Mouse (Mus musculus) R1 (cell line): ENCODE data around the gene Fam102a.

Source experiments
- DNase-seq: peaks from one replicate; pipeline ENCODE4 v3.0.0-alpha.2; 2018; ENCODE audit warnings: low read depth, low spot score

Gene Fam102a

GRCm38 (mm10) chr2:32546951-32547350 lies 11.8 kb downstream of the Fam102a start:
- no peak for DNase-seq

- no peak for DNase-seq
These were observed 12.2 kb downstream of the Fam102a start for GRCm38 (mm10) chr2:32547380-32547779.

DNA sequence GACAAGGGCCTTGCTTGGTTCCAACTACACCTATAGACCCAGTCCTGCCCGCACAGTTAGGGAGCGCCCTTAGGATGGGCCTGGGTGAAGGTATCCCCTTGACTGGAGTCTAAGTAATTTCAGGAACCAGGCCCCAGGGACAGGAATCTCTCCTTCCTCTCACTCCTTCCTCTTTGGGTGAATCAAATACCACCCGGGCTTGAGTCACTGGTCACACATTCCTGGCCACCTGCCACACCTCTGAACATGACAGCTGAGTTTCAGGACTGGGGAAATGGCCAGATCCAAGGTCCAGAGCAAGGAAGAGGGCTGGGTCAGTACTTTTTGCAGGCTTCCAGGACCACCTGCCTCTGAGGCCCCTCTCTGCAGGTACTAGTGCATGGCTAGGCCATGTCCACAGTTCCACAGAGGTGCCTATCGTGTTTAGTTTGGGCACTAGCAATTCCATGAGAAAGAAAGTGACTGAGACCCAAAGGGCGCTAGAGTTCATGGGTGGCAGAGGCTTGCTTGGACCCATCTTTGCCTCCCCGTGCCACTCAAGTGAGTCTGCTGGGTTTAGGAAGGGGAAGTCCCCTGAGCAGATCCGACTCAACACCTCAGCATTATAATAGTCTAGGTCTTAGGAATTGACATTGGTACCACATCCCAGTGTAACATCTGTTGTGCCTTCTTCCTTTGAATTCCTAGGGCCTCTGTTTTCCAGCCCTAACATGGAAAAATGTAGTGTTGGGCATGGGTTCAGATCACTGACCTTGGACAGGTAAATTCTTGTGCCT lies 13.0 kb downstream of the Fam102a start:
- no peak for DNase-seq

GRCm38 (mm10) chr2:32549171-32549570 lies 14.0 kb downstream of the Fam102a start:
- no peak for DNase-seq

DNA sequence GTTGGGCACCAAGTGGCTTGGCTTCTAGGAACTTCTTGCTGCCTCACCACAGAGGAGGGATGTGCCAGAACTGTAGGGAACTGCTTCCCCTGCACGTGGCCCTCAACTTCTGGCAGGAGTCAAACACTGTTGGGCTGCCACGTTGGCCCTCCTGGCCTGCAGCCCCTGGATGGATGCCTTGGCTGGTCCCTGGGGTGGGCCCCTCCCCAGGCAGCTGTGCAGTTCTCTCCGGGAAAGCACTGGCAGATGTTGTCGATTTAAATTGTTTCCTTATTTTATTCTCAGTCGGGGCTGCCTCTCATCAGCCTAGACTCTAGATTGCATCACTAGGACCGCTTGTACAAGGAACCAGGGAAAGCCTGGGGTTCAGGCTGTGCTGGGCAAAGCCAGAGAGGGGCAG lies 14.6 kb downstream of the Fam102a start:
- no peak for DNase-seq

DNA sequence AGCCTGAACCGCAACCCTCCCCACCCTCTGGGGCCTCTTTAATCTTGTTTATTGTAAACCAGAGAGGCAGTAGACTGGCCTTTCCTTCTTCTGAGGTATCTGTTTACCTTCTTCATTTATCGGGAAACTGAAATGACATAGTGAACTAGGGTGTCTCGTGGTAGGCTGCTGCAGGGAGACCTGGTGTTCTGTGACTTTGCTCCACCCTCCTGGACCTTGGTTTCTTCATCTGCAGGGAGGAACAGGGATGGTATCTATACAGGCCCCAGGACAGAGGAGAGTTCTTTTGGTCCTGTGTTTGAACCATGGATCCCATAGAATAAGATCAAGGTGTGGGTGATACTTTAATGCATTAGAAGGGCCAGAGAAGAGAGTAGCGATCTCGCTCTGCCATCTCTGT lies 16.1 kb downstream of the Fam102a start:
- no peak for DNase-seq

DNA sequence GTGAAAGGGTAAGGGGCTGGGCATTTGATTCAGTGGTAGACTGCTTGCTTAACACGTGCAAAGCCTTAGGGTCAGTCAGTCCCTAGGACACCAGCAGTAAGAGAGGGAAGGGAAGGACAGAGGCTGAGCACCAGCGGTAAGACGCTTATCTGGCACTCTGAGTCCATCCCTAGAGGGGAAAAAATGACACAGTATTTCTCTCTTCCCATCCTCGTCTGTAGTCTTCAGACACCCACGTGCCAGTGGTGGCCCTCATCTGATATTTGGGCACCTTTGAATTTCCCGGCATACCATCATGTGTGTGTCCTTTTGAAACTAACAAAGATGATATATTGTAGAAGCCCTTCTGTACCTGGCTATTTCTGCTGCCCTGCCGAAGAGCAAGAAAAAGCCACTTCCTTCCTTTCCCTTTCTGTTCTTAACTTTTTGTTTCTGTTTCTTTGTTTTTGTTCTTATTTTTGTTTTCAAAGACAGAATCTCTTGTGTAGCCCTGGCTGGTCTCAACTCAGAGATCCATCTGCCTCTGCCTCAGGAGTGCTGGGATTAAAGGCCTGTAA lies 18.5 kb downstream of the Fam102a start:
- no peak for DNase-seq

- DNase-seq: peak; percentile 79
These were observed 20.4 kb downstream of the Fam102a start for GRCm38 (mm10) chr2:32555484-32555883.

- no peak for DNase-seq
These were observed 20.9 kb downstream of the Fam102a start for GRCm38 (mm10) chr2:32556019-32556418.

GRCm38 (mm10) chr2:32559570-32559969 lies 24.4 kb downstream of the Fam102a start:
- no peak for DNase-seq

GRCm38 (mm10) chr2:32566536-32567063 lies 31.5 kb downstream of the Fam102a start:
- DNase-seq: peak; percentile 83

GRCm38 (mm10) chr2:32568149-32568548 lies 33.0 kb downstream of the Fam102a start:
- no peak for DNase-seq

GRCm38 (mm10) chr2:32568941-32569340 lies 33.8 kb downstream of the Fam102a start:
- DNase-seq: no peak

GRCm38 (mm10) chr2:32570698-32571494 lies 35.8 kb downstream of the Fam102a start, which contains the start of gene Dpm2:
Gene Dpm2 (plus strand): TSS chr2:32570858.
- peak; percentile 97 for DNase-seq

DNA sequence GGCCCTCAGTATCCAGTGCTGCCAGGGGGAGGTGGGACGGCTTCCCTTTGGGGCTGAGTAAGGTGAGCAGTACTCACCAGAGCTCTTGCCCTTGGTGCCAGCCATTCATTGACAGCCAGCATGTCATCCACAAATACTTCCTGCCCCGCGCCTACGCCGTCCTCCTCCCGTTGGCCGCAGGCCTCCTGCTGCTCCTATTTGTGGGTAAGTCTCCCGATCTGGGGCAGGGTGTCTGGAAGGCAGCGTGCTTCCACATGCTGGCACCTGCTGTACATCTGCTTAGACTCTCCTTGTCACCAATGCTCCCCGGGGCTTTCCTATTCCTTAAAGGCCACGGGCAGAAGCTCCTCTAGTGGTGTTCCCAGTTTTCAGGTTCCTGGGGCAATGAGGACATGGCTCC lies 37.1 kb downstream of the Fam102a start:
- no peak for DNase-seq

DNA sequence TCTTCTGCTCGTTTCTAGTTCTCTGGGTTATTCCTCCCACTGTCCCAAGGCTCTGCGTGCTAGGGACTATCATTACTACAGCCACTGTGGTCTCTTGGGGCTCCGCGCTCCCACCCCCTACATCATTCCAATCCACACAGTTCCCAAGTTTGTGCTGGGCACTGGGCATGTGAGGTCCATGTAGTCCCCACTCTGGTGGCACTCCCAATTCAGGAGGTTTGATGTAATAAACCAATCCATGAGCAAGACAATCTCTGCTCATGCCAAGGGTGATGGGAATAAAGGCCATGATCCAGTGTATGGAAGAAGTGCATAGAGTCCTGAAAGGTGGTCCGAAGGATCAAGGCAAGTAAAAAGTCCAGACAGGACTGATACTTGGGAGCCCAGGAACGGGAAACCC lies 39.4 kb downstream of the Fam102a start, which contains the start of gene Pip5kl1:
Gene Pip5kl1, plus strand, starts transcription at position 301 of the 400 bp plus-strand sequence.
- no peak for DNase-seq

- DNase-seq: peak; percentile 81
These were observed 39.9 kb downstream of the Fam102a start for GRCm38 (mm10) chr2:32574901-32575585.

DNA sequence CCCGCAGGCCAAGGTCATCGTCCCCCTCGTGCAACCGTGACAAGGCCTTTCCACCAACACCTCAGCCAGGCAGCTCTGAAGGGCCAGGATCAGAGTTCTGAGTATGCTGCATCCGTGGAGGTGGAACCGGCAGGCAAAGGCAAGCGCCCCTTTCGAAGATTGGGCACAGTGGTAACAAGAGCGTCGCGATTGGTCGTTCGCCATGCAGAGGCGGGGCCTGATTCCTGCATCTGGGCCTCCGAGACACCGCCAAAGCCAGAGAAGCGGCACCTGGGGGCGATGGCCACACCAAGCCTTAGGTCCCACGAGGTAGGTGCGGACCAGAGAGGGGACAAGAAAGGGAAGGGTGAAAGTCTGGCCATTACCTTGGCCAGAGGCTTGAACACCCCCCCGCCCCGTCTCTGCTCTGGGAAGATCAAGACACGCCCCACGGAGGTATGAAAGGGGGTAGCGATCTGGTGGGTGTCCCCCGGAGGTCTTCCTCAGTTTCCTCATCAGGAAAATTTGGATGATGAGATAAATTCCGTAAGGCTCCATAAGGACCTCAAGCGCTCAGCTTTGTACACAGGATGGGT lies 40.5 kb downstream of the Fam102a start, which contains the start of gene 9430097D07Rik:
Gene 9430097D07Rik, minus strand, starts transcription at position 99 of the 575 bp plus-strand sequence.
- peak; percentile 88 for DNase-seq

- no peak for DNase-seq
These were observed 41.4 kb downstream of the Fam102a start for GRCm38 (mm10) chr2:32576532-32576931.

- DNase-seq: no peak
These were observed 43.3 kb downstream of the Fam102a start for GRCm38 (mm10) chr2:32578146-32579046.
